ENCODE assay signal across 15 mouse cellular contexts in genomic region chr6:52209685-52210046, GRCm38 (mm10). TPM values are rescaled to one million over a fixed set of nuclear protein-coding genes. Genes with fewer than 3 reads are reported as not detected.
DNase-seq lines count a peak whose midpoint lies in the region; ATAC-seq and TF ChIP-seq lines count a peak whose summit lies in the region.
"Had no signal": no experiment of that assay in that cellular context is flagged by ENCODE, and none has a peak within 500 bp of the region (broad histone marks: within the 10 kb centered on the region; RNA-seq: fewer than 3 reads in every experiment).

No protein-coding gene starts in this region.

- WGBS in lung, postnatal 0 days: 44% methylated on average over 12 of the region's 12 CpGs
- 5% methylated on average over 12 of the region's 12 CpGs for WGBS in limb, embryonic 12.5 days
- 27% methylated on average over 12 of the region's 12 CpGs for WGBS in stomach, embryonic 15.5 days

- no peaks in the 10 kb centered on the region for H3K9me3 ChIP-seq in lung, postnatal 0 days (ENCODE audit: low read length)
- no peaks in the 10 kb centered on the region for H3K9me3 ChIP-seq in limb, embryonic 12.5 days
- no peaks in the 10 kb centered on the region for H3K9me3 ChIP-seq in stomach, embryonic 15.5 days
- H3K9me3 ChIP-seq: heart, embryonic 13.5 days had no signal

- no peak for TF ChIP-seq CTCF in lung, postnatal 0 days (IDR thresholded peaks at IDR 0.05)

- H3K27ac ChIP-seq in lung, postnatal 0 days (ENCODE audit: low read length): no peak overlapping the region
- H3K27ac ChIP-seq in limb, embryonic 12.5 days: peak overlapping the region; percentile 69
- peak overlapping the region; percentile 13; the same call in 1 of the 2 replicates for H3K27ac ChIP-seq in stomach, embryonic 15.5 days
- H3K27ac ChIP-seq: heart, embryonic 13.5 days; left cerebral cortex, adult 2 months had no signal

- peaks cover 62% of the 10 kb centered on the region for H3K27me3 ChIP-seq in lung, postnatal 0 days (replicated peaks; ENCODE audit: insufficient read depth, low read length)
- peaks cover 28% of the 10 kb centered on the region; the same call in 1 of the 2 replicates for H3K27me3 ChIP-seq in limb, embryonic 12.5 days
- H3K27me3 ChIP-seq in stomach, embryonic 15.5 days (replicated peaks): peaks cover 86% of the 10 kb centered on the region

- H3K9ac ChIP-seq in lung, postnatal 0 days (replicated peaks; ENCODE audit: low read depth): no peak overlapping the region
- H3K9ac ChIP-seq in limb, embryonic 12.5 days (replicated peaks): peak overlapping the region; percentile 72
- H3K9ac ChIP-seq in stomach, embryonic 15.5 days: peak overlapping the region; percentile 0; the same call in 1 of the 2 replicates
- H3K9ac ChIP-seq: heart, embryonic 13.5 days had no signal

- no peaks in the 10 kb centered on the region for H3K36me3 ChIP-seq in lung, postnatal 0 days (ENCODE audit: insufficient read depth, low read length)
- peaks cover 17% of the 10 kb centered on the region for H3K36me3 ChIP-seq in limb, embryonic 12.5 days
- no peaks in the 10 kb centered on the region for H3K36me3 ChIP-seq in stomach, embryonic 15.5 days
- H3K36me3 ChIP-seq: heart, embryonic 13.5 days had no signal

- peak overlapping the region; percentile 75 for H3K4me2 ChIP-seq in lung, postnatal 0 days (replicated peaks; ENCODE audit: low read depth, low read length)
- H3K4me2 ChIP-seq in limb, embryonic 12.5 days: peak overlapping the region; percentile 96
- peak overlapping the region; percentile 75 for H3K4me2 ChIP-seq in stomach, embryonic 15.5 days

- peak overlapping the region; percentile 40 for H3K4me3 ChIP-seq in lung, postnatal 0 days (ENCODE audit: low read depth, low read length)
- peak overlapping the region; percentile 79 for H3K4me3 ChIP-seq in limb, embryonic 12.5 days (replicated peaks)
- H3K4me3 ChIP-seq in stomach, embryonic 15.5 days (replicated peaks): peak overlapping the region; percentile 38
- H3K4me3 ChIP-seq: left cerebral cortex, adult 2 months had no signal

- H3K4me1 ChIP-seq in lung, postnatal 0 days (ENCODE audit: insufficient read depth, low read depth, low read length): peaks cover 3% of the 10 kb centered on the region; the same call in 1 of the 2 replicates
- H3K4me1 ChIP-seq in limb, embryonic 12.5 days (replicated peaks): peaks cover 74% of the 10 kb centered on the region
- H3K4me1 ChIP-seq in stomach, embryonic 15.5 days: peaks cover 22% of the 10 kb centered on the region

- TF ChIP-seq EP300 in lung, postnatal 0 days (IDR thresholded peaks at IDR 0.05): no peak

- peak; percentile 14 for DNase-seq in adrenal gland, postnatal 25 days
- no peak for DNase-seq in adrenal gland, adult 2 months
- DNase-seq in lung, postnatal 0 days (ENCODE audit: low spot score): no peak
- DNase-seq in lung, postnatal 14 days: no peak
- DNase-seq in cerebellum, adult 18-20 months: no peak
- no peak for DNase-seq in thymus, postnatal 4 days
- DNase-seq: lung, adult 2 months; right cerebral cortex, postnatal 14 days had no signal

- no peak for ATAC-seq in lung, postnatal 0 days
- no peak for ATAC-seq in limb, embryonic 12.5 days (ENCODE audit: insufficient number of reproducible peaks, insufficient read depth, low FRiP score, low TSS enrichment, low read depth)
- ATAC-seq in stomach, embryonic 15.5 days (ENCODE audit: insufficient read depth, low FRiP score, low read depth): no peak

RNA-seq across cellular contexts. Expression of gene Hoxa6, which starts 1.1 kb away (rescaled TPM):
- total RNA-seq in adrenal gland, postnatal 25 days (2021): 3.1 and 5.6 TPM in 2 replicates
- 1 to 10 TPM; 1.9 to 4.5 TPM for total RNA-seq in adrenal gland, adult 2 months (2021)
- polyA plus RNA-seq in adrenal gland, adult 2 months (2012; rRNA removed): 3.6 and 3.8 TPM in 2 replicates
- 0.95 and 1.1 TPM in 2 replicates for polyA plus RNA-seq in lung, postnatal 0 days (2015; fragmentation: Nextera tagmentation; extraction: Ambion mirVana)
- 3.1 and 4.1 TPM in 2 replicates for polyA plus RNA-seq in limb, embryonic 12.5 days (2016; fragmentation: Nextera tagmentation; extraction: Ambion mirVana)
- polyA plus RNA-seq in stomach, embryonic 15.5 days (2015; fragmentation: Nextera tagmentation; extraction: Ambion mirVana): 1.7 and 1.9 TPM in 2 replicates
- total RNA-seq: common myeloid progenitor, adult 5-6 weeks; ES-E14; left cerebral cortex, adult 2 months had no signal

RNA-seq across cellular contexts. Expression of gene Hoxa3, which starts 3.5 kb away (rescaled TPM):
- 6.3 and 6.9 TPM in 2 replicates for total RNA-seq in adrenal gland, postnatal 25 days (2021)
- 1 to 10 TPM; 2.7 to 5.4 TPM for total RNA-seq in adrenal gland, adult 2 months (2021)
- 6.8 and 8.1 TPM in 2 replicates for polyA plus RNA-seq in adrenal gland, adult 2 months (2012; rRNA removed)
- polyA plus RNA-seq in lung, postnatal 0 days (2015; fragmentation: Nextera tagmentation; extraction: Ambion mirVana): 4.3 and 4.8 TPM in 2 replicates
- 7.7 and 7.9 TPM in 2 replicates for polyA plus RNA-seq in limb, embryonic 12.5 days (2016; fragmentation: Nextera tagmentation; extraction: Ambion mirVana)
- 8.0 and 9.6 TPM in 2 replicates for polyA plus RNA-seq in stomach, embryonic 15.5 days (2015; fragmentation: Nextera tagmentation; extraction: Ambion mirVana)
- total RNA-seq: left cerebral cortex, adult 2 months had no signal

RNA-seq across cellular contexts. Expression of gene Gm28308, which starts 3.5 kb away (rescaled TPM):
- 0.88 and 4.9 TPM in 2 replicates for total RNA-seq in adrenal gland, postnatal 25 days (2021)
- 1 to 10 TPM in 1 of 2 experiments, not detected in 1; 1.0 TPM for total RNA-seq in adrenal gland, adult 2 months (2021)
- polyA plus RNA-seq in adrenal gland, adult 2 months (2012; rRNA removed): 1.9 and 2.5 TPM in 2 replicates
- not detected in 2 replicates for polyA plus RNA-seq in lung, postnatal 0 days (2015; fragmentation: Nextera tagmentation; extraction: Ambion mirVana)
- polyA plus RNA-seq in limb, embryonic 12.5 days (2016; fragmentation: Nextera tagmentation; extraction: Ambion mirVana): 2.1 TPM in 1 of 2 replicates, not detected in the other
- not detected in 2 replicates for polyA plus RNA-seq in stomach, embryonic 15.5 days (2015; fragmentation: Nextera tagmentation; extraction: Ambion mirVana)
- total RNA-seq: common myeloid progenitor, adult 5-6 weeks; left cerebral cortex, adult 2 months had no signal
- polyA plus RNA-seq: heart, embryonic 13.5 days; testis, adult 2 months had no signal

RNA-seq across cellular contexts. Expression of gene Hoxa5, which starts 5.3 kb away (rescaled TPM):
- 12.8 and 15.0 TPM in 2 replicates for total RNA-seq in adrenal gland, postnatal 25 days (2021)
- 10 to 100 TPM; 13.6 to 22.8 TPM for total RNA-seq in adrenal gland, adult 2 months (2021)
- polyA plus RNA-seq in adrenal gland, adult 2 months (2012; rRNA removed): 12.9 and 16.3 TPM in 2 replicates
- polyA plus RNA-seq in lung, postnatal 0 days (2015; fragmentation: Nextera tagmentation; extraction: Ambion mirVana): 39.7 and 40.3 TPM in 2 replicates
- 8.2 and 9.2 TPM in 2 replicates for polyA plus RNA-seq in limb, embryonic 12.5 days (2016; fragmentation: Nextera tagmentation; extraction: Ambion mirVana)
- polyA plus RNA-seq in stomach, embryonic 15.5 days (2015; fragmentation: Nextera tagmentation; extraction: Ambion mirVana): 19.8 and 20.2 TPM in 2 replicates
- total RNA-seq: left cerebral cortex, adult 2 months had no signal

RNA-seq across cellular contexts. Expression of gene Hoxa7, which starts 12.0 kb away (rescaled TPM):
- total RNA-seq in adrenal gland, postnatal 25 days (2021): 12.9 and 18.3 TPM in 2 replicates
- 10 to 100 TPM; 15.3 to 30.3 TPM for total RNA-seq in adrenal gland, adult 2 months (2021)
- polyA plus RNA-seq in adrenal gland, adult 2 months (2012; rRNA removed): 21.3 and 26.8 TPM in 2 replicates
- polyA plus RNA-seq in lung, postnatal 0 days (2015; fragmentation: Nextera tagmentation; extraction: Ambion mirVana): 7.5 and 8.7 TPM in 2 replicates
- 11.7 and 13.8 TPM in 2 replicates for polyA plus RNA-seq in limb, embryonic 12.5 days (2016; fragmentation: Nextera tagmentation; extraction: Ambion mirVana)
- 7.6 and 12.1 TPM in 2 replicates for polyA plus RNA-seq in stomach, embryonic 15.5 days (2015; fragmentation: Nextera tagmentation; extraction: Ambion mirVana)
- total RNA-seq: left cerebral cortex, adult 2 months had no signal
